Mouse (Mus musculus): ENCODE results near the gene Arl2. TPM values are rescaled to one million over a fixed set of nuclear protein-coding genes. Genes with fewer than 3 reads are reported as not detected.

Gene Arl2
- total RNA-seq (2018; cell fraction: chromatin; rRNA removed) = 10 to 100 TPM in 14 of 26 experiments, 1 to 10 TPM in 12; 2.8 to 27.5 (median 11.5) TPM
- total RNA-seq (2018; cell fraction: cytosol; rRNA removed) = 10 to 100 TPM; 19.4 to 37.0 (median 25.7) TPM
- total RNA-seq (2018; cell fraction: nucleus; rRNA removed) = 10 to 100 TPM in 18 of 26 experiments, 1 to 10 TPM in 8; 5.3 to 30.1 (median 12.5) TPM
- 24.6 to 32.9 TPM (median 27.4 TPM) in 3 replicates for polyA plus RNA-seq (2018)

- Histone ChIP-seq H3K36me3 (ENCODE audit: inconsistent target) (no peaks in the 10 kb centered on the region), H3K4me3 (ENCODE audit: inconsistent target) (peak within 1 kb of the TSS; percentile 49), H3K79me2 (ENCODE audit: inconsistent target) (no peaks in the 10 kb centered on the region), H3K27ac (peak within 1 kb of the TSS; percentile 92)
- 4% methylated on average over 15 of the region's 15 CpGs for WGBS (ENCODE audit: missing documents)
Observed at GRCm38 (mm10) chr19:6141394-6141749, at the start of gene Arl2. Gene Arl2, minus strand, starts transcription at chr19:6141548.

- H3K4me3 ChIP-seq (ENCODE audit: inconsistent target) = no peak within 1 kb of the TSS
- H3K36me3 ChIP-seq (ENCODE audit: inconsistent target) = no peaks in the 10 kb centered on the region
- no peaks in the 10 kb centered on the region for H3K79me2 ChIP-seq (ENCODE audit: inconsistent target)
- no peak within 1 kb of the TSS for H3K27ac ChIP-seq
- 88% methylated on average over 22 of the region's 23 CpGs for WGBS (ENCODE audit: missing documents)
Observed at GRCm38 (mm10) chr19:6184131-6184530, 42.8 kb upstream of the Arl2 start, which contains the start of gene Majin. Gene Majin, plus strand, starts transcription at chr19:6184388.

GRCm38 (mm10) chr19:6182534-6182933 lies 41.2 kb upstream of the Arl2 start:
- H3K79me2 ChIP-seq (ENCODE audit: inconsistent target) = no peaks in the 10 kb centered on the region
- no peak overlapping the region for H3K27ac ChIP-seq
- H3K4me3 ChIP-seq (ENCODE audit: inconsistent target) = no peak overlapping the region
- H3K36me3 ChIP-seq (ENCODE audit: inconsistent target) = no peaks in the 10 kb centered on the region
- WGBS (ENCODE audit: missing documents) = 11% methylated on average over 3 of the region's 3 CpGs

GRCm38 (mm10) chr19:6181629-6182028 lies 40.3 kb upstream of the Arl2 start:
- no peaks in the 10 kb centered on the region for H3K79me2 ChIP-seq (ENCODE audit: inconsistent target)
- H3K36me3 ChIP-seq (ENCODE audit: inconsistent target) = no peaks in the 10 kb centered on the region
- 23% methylated on average over 5 of the region's 5 CpGs for WGBS (ENCODE audit: missing documents)
- H3K4me3 ChIP-seq (ENCODE audit: inconsistent target) = no peak overlapping the region
- no peak overlapping the region for H3K27ac ChIP-seq

GRCm38 (mm10) chr19:6178775-6179174 lies 37.4 kb upstream of the Arl2 start:
- Histone ChIP-seq H3K79me2 (ENCODE audit: inconsistent target) (no peaks in the 10 kb centered on the region), H3K36me3 (ENCODE audit: inconsistent target) (no peaks in the 10 kb centered on the region), H3K27ac (no peak overlapping the region), H3K4me3 (ENCODE audit: inconsistent target) (no peak overlapping the region)
- 96% methylated on average over 3 of the region's 6 CpGs for WGBS (ENCODE audit: missing documents)

GRCm38 (mm10) chr19:6174771-6175170 lies 33.4 kb upstream of the Arl2 start:
- WGBS (ENCODE audit: missing documents) = 74% methylated on average over 4 of the region's 5 CpGs
- Histone ChIP-seq H3K79me2 (ENCODE audit: inconsistent target) (no peaks in the 10 kb centered on the region), H3K36me3 (ENCODE audit: inconsistent target) (peaks cover 10% of the 10 kb centered on the region; the same call in 1 of the 2 replicates), H3K4me3 (ENCODE audit: inconsistent target) (no peak overlapping the region), H3K27ac (no peak overlapping the region)

GRCm38 (mm10) chr19:6171215-6171614 lies 29.9 kb upstream of the Arl2 start:
- Histone ChIP-seq H3K27ac (no peak overlapping the region), H3K4me3 (ENCODE audit: inconsistent target) (no peak overlapping the region), H3K79me2 (ENCODE audit: inconsistent target) (no peaks in the 10 kb centered on the region; the same call in 1 of the 2 replicates), H3K36me3 (ENCODE audit: inconsistent target) (peaks cover 18% of the 10 kb centered on the region; the same call in 1 of the 2 replicates)
- WGBS (ENCODE audit: missing documents) = 96% methylated on average over 8 of the region's 8 CpGs

GRCm38 (mm10) chr19:6166750-6167149 lies 25.4 kb upstream of the Arl2 start:
- Histone ChIP-seq H3K79me2 (ENCODE audit: inconsistent target) (peaks cover 9% of the 10 kb centered on the region; the same call in 1 of the 2 replicates), H3K36me3 (ENCODE audit: inconsistent target) (peaks cover 17% of the 10 kb centered on the region; the same call in 1 of the 2 replicates), H3K27ac (no peak overlapping the region), H3K4me3 (ENCODE audit: inconsistent target) (no peak overlapping the region)
- WGBS (ENCODE audit: missing documents) = 93% methylated on average over 4 of the region's 4 CpGs

GRCm38 (mm10) chr19:6163872-6164547 lies 22.7 kb upstream of the Arl2 start:
- Histone ChIP-seq H3K4me3 (ENCODE audit: inconsistent target) (peak overlapping the region; percentile 31), H3K79me2 (ENCODE audit: inconsistent target) (peaks cover 9% of the 10 kb centered on the region; the same call in 1 of the 2 replicates), H3K36me3 (ENCODE audit: inconsistent target) (peaks cover 8% of the 10 kb centered on the region; the same call in 1 of the 2 replicates), H3K27ac (peak overlapping the region; percentile 24)
- WGBS (ENCODE audit: missing documents) = 45% methylated on average over 10 of the region's 10 CpGs

GRCm38 (mm10) chr19:6157220-6157619 lies 15.9 kb upstream of the Arl2 start:
- WGBS (ENCODE audit: missing documents) = 4% methylated on average over 6 of the region's 6 CpGs
- no peaks in the 10 kb centered on the region for H3K36me3 ChIP-seq (ENCODE audit: inconsistent target)
- no peak overlapping the region for H3K4me3 ChIP-seq (ENCODE audit: inconsistent target)
- peak overlapping the region; percentile 28 for H3K27ac ChIP-seq
- no peaks in the 10 kb centered on the region for H3K79me2 ChIP-seq (ENCODE audit: inconsistent target)

GRCm38 (mm10) chr19:6156372-6156771 lies 15.0 kb upstream of the Arl2 start:
- 95% methylated on average over 8 of the region's 8 CpGs for WGBS (ENCODE audit: missing documents)
- H3K36me3 ChIP-seq (ENCODE audit: inconsistent target) = no peaks in the 10 kb centered on the region
- no peaks in the 10 kb centered on the region for H3K79me2 ChIP-seq (ENCODE audit: inconsistent target)
- no peak overlapping the region for H3K4me3 ChIP-seq (ENCODE audit: inconsistent target)
- peak overlapping the region; percentile 28; the same call in 1 of the 2 replicates for H3K27ac ChIP-seq

- 92% methylated on average over 9 of the region's 9 CpGs for WGBS (ENCODE audit: missing documents)
Observed at GRCm38 (mm10) chr19:6155174-6155573, 13.8 kb upstream of the Arl2 start.

GRCm38 (mm10) chr19:6144842-6145241 lies 3.5 kb upstream of the Arl2 start:
- Histone ChIP-seq H3K79me2 (ENCODE audit: inconsistent target) (no peaks in the 10 kb centered on the region), H3K36me3 (ENCODE audit: inconsistent target) (no peaks in the 10 kb centered on the region), H3K27ac (no peak overlapping the region), H3K4me3 (ENCODE audit: inconsistent target) (no peak overlapping the region)
- WGBS (ENCODE audit: missing documents) = 85% methylated on average over 5 of the region's 5 CpGs

More at GRCm38 (mm10) chr19:6155174-6155573, 13.8 kb upstream of the Arl2 start:
- no peak overlapping the region for H3K27ac ChIP-seq
- H3K79me2 ChIP-seq (ENCODE audit: inconsistent target) = no peaks in the 10 kb centered on the region
- H3K36me3 ChIP-seq (ENCODE audit: inconsistent target) = no peaks in the 10 kb centered on the region
- H3K4me3 ChIP-seq (ENCODE audit: inconsistent target) = no peak overlapping the region

- 1% methylated on average over 64 of the region's 68 CpGs for WGBS (ENCODE audit: missing documents)
- H3K79me2 ChIP-seq (ENCODE audit: inconsistent target) = no peaks in the 10 kb centered on the region
- H3K36me3 ChIP-seq (ENCODE audit: inconsistent target) = no peaks in the 10 kb centered on the region
- peak within 1 kb of the TSS; percentile 49 for H3K4me3 ChIP-seq (ENCODE audit: inconsistent target)
- peak within 1 kb of the TSS; percentile 92 for H3K27ac ChIP-seq
Observed at GRCm38 (mm10) chr19:6140678-6141393, 512 bp downstream of the Arl2 start, which contains the start of gene Batf2. Gene Batf2, plus strand, starts transcription at chr19:6140983.

- 3% methylated on average over 16 of the region's 16 CpGs for WGBS (ENCODE audit: missing documents)
- Histone ChIP-seq H3K4me3 (ENCODE audit: inconsistent target) (peak overlapping the region; percentile 49), H3K27ac (peak overlapping the region; percentile 40), H3K79me2 (ENCODE audit: inconsistent target) (no peaks in the 10 kb centered on the region), H3K36me3 (ENCODE audit: inconsistent target) (no peaks in the 10 kb centered on the region)
Observed at GRCm38 (mm10) chr19:6140374-6140677, 1.0 kb downstream of the Arl2 start.
